Mouse (Mus musculus) gastrocnemius, adult 2 months (tissue): ENCODE measurements at regions not wholly inside any gene's neighbourhood (a gene's known extent, or its start where the extent isn't known, plus 50 kb on each side); places are given as distances from the start of the nearest gene placed in this dataset.

ENCODE experiments used
- DNase-seq: peaks from one replicate; pipeline ENCODE4 v3.0.0; 2022
- H3K27ac ChIP-seq: fragments of 200-600 bp; 2 replicates; pipeline ENCODE4 v1.8.1; 2022; ENCODE audit warnings: mild to moderate bottlenecking
- H3K4me3 ChIP-seq: fragments of 200-600 bp; 2 replicates; pipeline ENCODE4 v1.8.1; 2022; ENCODE audit warnings: mild to moderate bottlenecking, moderate library complexity
- CTCF ChIP-seq: fragments of 200-600 bp; IDR thresholded peaks from 2 replicates; pipeline ENCODE4 v1.8.1; 2022; ENCODE audit warnings: antibody characterized with exemption, mild to moderate bottlenecking, moderate library complexity
- intact Hi-C: fragments of 180-260 bp; cut with DNase I; formaldehyde crosslinking; loops from one replicate; pipeline ENCODE4 v1.15.1; 2025

- no peak for TF ChIP-seq CTCF
- no peak overlapping the region for H3K27ac ChIP-seq
- intact Hi-C loops, result no loop called here
- H3K4me3 ChIP-seq, result no peak overlapping the region
- DNase-seq, result no peak
These were observed 77.3 kb upstream of the Syt6 start for GRCm38 (mm10) chr3:103497696-103498095.

GRCm38 (mm10) chr3:103498458-103498857, 76.6 kb upstream of the Syt6 start:
- intact Hi-C loops, result no loop called here

GRCm38 (mm10) chr3:103499801-103500200, 75.2 kb upstream of the Syt6 start:
- intact Hi-C loops, result no loop called here
- DNase-seq, result no peak

More at GRCm38 (mm10) chr3:103498458-103498857, 76.6 kb upstream of the Syt6 start:
- Histone ChIP-seq H3K4me3 (no peak overlapping the region), H3K27ac (no peak overlapping the region)
- no peak for TF ChIP-seq CTCF
- DNase-seq, result no peak

GRCm38 (mm10) chr3:103500366-103500765, 74.7 kb upstream of the Syt6 start:
- no peak for TF ChIP-seq CTCF
- Histone ChIP-seq H3K27ac (no peak overlapping the region), H3K4me3 (no peak overlapping the region)
- intact Hi-C loops, result no loop called here
- no peak for DNase-seq

More at GRCm38 (mm10) chr3:103499801-103500200, 75.2 kb upstream of the Syt6 start:
- Histone ChIP-seq H3K27ac (no peak overlapping the region), H3K4me3 (no peak overlapping the region)
- TF ChIP-seq CTCF, result no peak

- no peak for TF ChIP-seq CTCF
- no peak overlapping the region for H3K27ac ChIP-seq
- H3K4me3 ChIP-seq, result no peak overlapping the region
- no peak for DNase-seq
- intact Hi-C loops, result no loop called here
These were observed 70.9 kb upstream of the Syt6 start for GRCm38 (mm10) chr3:103504160-103504559.

- DNase-seq, result no peak
- no peak overlapping the region for H3K4me3 ChIP-seq
- TF ChIP-seq CTCF, result no peak
- H3K27ac ChIP-seq, result no peak overlapping the region
- intact Hi-C loops, result no loop called here
These were observed 61.6 kb upstream of the Syt6 start for GRCm38 (mm10) chr3:103513411-103513810.

GRCm38 (mm10) chr3:103514061-103514460, 61.0 kb upstream of the Syt6 start:
- DNase-seq, result no peak
- intact Hi-C loops, result no loop called here
- no peak for TF ChIP-seq CTCF
- H3K27ac ChIP-seq, result no peak overlapping the region
- no peak overlapping the region for H3K4me3 ChIP-seq

GRCm38 (mm10) chr3:103515946-103516345, 59.1 kb upstream of the Syt6 start:
- intact Hi-C loops, result no loop called here
- Histone ChIP-seq H3K4me3 (no peak overlapping the region), H3K27ac (no peak overlapping the region)
- DNase-seq, result no peak
- TF ChIP-seq CTCF, result no peak

- Histone ChIP-seq H3K4me3 (no peak overlapping the region), H3K27ac (no peak overlapping the region)
- intact Hi-C loops, result no loop called here
- no peak for TF ChIP-seq CTCF
- DNase-seq, result no peak
These were observed 57.4 kb upstream of the Syt6 start for GRCm38 (mm10) chr3:103517376-103518304.

GRCm38 (mm10) chr3:103518624-103519023, 56.4 kb upstream of the Syt6 start:
- Histone ChIP-seq H3K27ac (no peak overlapping the region), H3K4me3 (no peak overlapping the region)
- no peak for DNase-seq
- TF ChIP-seq CTCF, result no peak
- intact Hi-C loops, result no loop called here
